Mouse (Mus musculus): Measurements from ENCODE around the gene Ankrd54.
"Not testable (repeated sequence)": the region's sequence is repeated elsewhere in the genome, so short reads cannot be mapped to it uniquely, and the experiment has no call there.

The Ankrd54 gene

DNA sequence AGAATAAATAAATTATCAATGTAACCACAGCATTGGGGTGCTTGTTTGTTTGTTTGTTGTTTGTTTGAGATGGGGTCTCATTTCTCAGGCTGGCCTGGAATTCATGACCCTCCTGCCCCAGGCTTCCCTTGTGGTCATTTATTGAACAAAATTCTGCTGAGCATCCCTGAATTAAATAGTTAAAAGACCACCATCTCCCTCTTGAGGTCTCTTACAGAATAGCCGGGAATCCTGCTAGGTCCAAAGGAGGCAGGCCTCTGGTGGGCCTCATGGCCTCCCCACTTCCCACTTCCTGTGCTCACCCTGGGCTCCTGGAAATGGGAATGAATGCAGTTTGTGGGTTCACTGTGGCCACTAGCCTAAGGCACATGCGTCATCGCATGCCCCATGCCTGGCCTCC is 43.8 kb downstream of the Ankrd54 start:
- in situ Hi-C loops (cut with MseI, MboI), result no loop called here

- in situ Hi-C loops (cut with MseI, MboI), result no loop called here
These were observed 44.5 kb downstream of the Ankrd54 start for GRCm38 (mm10) chr15:79018191-79018590.

GRCm38 (mm10) chr15:79013382-79013781 is 49.3 kb downstream of the Ankrd54 start:
- in situ Hi-C loops (cut with MseI, MboI), result no loop called here

GRCm38 (mm10) chr15:79011550-79011949 is 51.1 kb downstream of the Ankrd54 start:
- in situ Hi-C loops (cut with MseI, MboI), result no loop called here

DNA sequence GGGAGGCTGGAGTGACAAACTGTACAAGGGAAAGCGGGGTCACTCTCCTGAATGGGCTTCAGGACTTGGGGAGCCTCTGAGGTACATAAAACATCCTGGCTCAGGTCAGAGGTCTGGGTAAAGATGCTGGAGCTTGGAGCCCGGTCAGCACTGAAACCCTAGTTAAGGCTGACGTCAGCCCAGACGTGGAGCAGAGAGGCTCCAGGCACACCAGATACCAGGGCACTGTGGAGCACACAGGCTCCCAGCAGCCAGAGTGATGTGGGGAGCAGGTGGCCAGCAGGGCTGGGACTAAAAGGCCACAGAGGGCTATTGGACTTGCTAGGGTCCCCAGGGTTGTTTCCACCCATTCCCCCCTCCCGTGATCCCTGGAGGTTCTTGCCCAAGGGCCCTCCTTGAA is 53.0 kb downstream of the Ankrd54 start:
- in situ Hi-C loops (cut with MseI, MboI), result no loop called here

DNA sequence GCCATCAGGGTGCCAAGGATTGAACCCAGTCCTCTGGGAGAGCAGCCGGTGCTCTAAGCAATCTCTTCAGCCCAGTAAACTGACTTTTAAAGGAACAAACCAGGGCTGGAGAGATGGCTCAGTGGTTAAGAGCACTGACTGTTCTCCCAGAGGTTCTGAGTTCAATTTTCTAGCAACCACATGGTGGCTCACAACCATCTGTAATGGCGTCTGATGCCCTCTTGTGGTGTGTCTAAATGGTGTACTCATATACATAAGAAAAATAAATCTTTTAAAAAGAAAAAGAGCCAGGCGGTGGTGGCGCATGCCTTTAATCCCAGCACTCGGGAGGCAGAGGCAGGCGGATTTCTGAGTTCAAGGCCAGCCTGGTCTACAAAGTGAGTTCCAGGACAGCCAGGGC is 54.9 kb downstream of the Ankrd54 start:
- in situ Hi-C loops (cut with MseI, MboI), result not testable (repeated sequence)

DNA sequence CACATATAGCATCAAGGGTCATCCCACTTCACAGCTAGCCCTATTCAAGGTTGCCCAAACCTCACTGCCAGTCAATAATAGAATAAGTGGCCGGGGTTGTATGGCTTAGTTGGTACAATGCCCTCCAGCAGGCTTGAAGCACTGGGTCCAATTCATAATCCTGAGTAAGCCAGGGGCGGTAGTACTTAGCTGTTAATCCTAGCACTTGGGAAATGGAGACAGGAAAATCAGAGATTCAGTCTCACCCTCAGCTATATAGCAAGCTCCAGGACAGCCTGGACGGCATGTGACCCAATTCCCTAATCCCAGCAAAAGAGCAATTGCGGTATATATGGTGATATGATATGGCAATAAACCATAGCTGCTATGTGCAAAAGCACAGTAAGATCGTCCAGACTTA is 55.6 kb downstream of the Ankrd54 start:
- in situ Hi-C loops (cut with MseI, MboI), result no loop called here

DNA sequence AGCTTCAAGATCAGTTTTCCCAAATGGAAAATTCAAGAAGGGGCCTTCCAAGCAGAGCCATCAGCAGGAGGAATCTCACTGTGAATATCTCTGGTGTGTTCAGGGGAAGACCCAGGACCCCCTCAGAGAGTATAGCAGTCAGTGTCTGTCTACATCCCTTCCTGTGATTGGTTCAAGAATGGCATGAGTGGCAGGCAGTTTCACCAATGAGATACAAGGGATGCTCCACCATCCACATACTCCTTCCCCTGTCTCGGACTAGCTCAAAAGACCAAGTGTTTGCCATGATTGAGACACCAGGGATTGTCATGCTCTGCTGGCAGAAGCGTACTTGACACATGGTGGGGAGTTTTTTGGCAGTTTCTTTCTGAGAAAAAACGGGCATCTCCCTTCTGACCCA is 56.1 kb downstream of the Ankrd54 start:
- in situ Hi-C loops (cut with MseI, MboI), result no loop called here

GRCm38 (mm10) chr15:79005581-79005980 is 57.1 kb downstream of the Ankrd54 start:
- in situ Hi-C loops (cut with MseI, MboI), result no loop called here
